Mouse (Mus musculus): ENCODE measurements around the gene Nlrc5. TPM values are rescaled to one million over a fixed set of nuclear protein-coding genes. Genes with fewer than 3 reads are reported as not detected.

Nlrc5 gene
- polyA plus RNA-seq, 1 experiment = 0.82 TPM

- no peaks in the 10 kb centered on the region for H3K36me3 ChIP-seq (ENCODE audit: control insufficient read depth, insufficient read depth, low read length, poor library complexity, severe bottlenecking)
- no peak overlapping the region for H3K4me3 ChIP-seq (ENCODE audit: low read depth, low read length)
- no peaks in the 10 kb centered on the region for H3K27me3 ChIP-seq (ENCODE audit: control insufficient read depth, insufficient read depth, low read length, poor library complexity, severe bottlenecking)
- H3K9ac ChIP-seq (ENCODE audit: low read depth, poor library complexity, severe bottlenecking) = no peak overlapping the region
- H3K27ac ChIP-seq (ENCODE audit: insufficient read depth, low read length) = no peak overlapping the region
- no peaks in the 10 kb centered on the region for H3K9me3 ChIP-seq (replicated peaks; ENCODE audit: control insufficient read depth, insufficient read depth, low read length, poor library complexity, severe bottlenecking)
- no peaks in the 10 kb centered on the region for H3K4me1 ChIP-seq (ENCODE audit: control insufficient read depth, insufficient read depth, low read length)
- TF ChIP-seq POLR2A (IDR thresholded peaks at IDR 0.05; ENCODE audit: insufficient read depth, low read length) = no peak
- no peak for TF ChIP-seq CTCF (IDR thresholded peaks at IDR 0.05; ENCODE audit: low read depth, low read length)
- no peak for TF ChIP-seq EP300 (IDR thresholded peaks at IDR 0.05; ENCODE audit: insufficient read depth, low read depth, low read length)
Measured at GRCm38 (mm10) chr8:94412518-94412917, 21.6 kb upstream of the Nlrc5 start.

- Histone ChIP-seq H3K9me3 (replicated peaks; ENCODE audit: control insufficient read depth, insufficient read depth, low read length, poor library complexity, severe bottlenecking) (no peaks in the 10 kb centered on the region), H3K36me3 (ENCODE audit: control insufficient read depth, insufficient read depth, low read length, poor library complexity, severe bottlenecking) (no peaks in the 10 kb centered on the region), H3K4me3 (ENCODE audit: low read depth, low read length) (no peak overlapping the region), H3K4me1 (ENCODE audit: control insufficient read depth, insufficient read depth, low read length) (no peaks in the 10 kb centered on the region), H3K27me3 (ENCODE audit: control insufficient read depth, insufficient read depth, low read length, poor library complexity, severe bottlenecking) (no peaks in the 10 kb centered on the region), H3K9ac (ENCODE audit: low read depth, poor library complexity, severe bottlenecking) (no peak overlapping the region), H3K27ac (ENCODE audit: insufficient read depth, low read length) (no peak overlapping the region)
- no peak for TF ChIP-seq EP300 (IDR thresholded peaks at IDR 0.05; ENCODE audit: insufficient read depth, low read depth, low read length)
- no peak for TF ChIP-seq CTCF (IDR thresholded peaks at IDR 0.05; ENCODE audit: low read depth, low read length)
- no peak for TF ChIP-seq POLR2A (IDR thresholded peaks at IDR 0.05; ENCODE audit: insufficient read depth, low read length)
Measured at GRCm38 (mm10) chr8:94413509-94413908, 20.6 kb upstream of the Nlrc5 start.

GRCm38 (mm10) chr8:94415218-94415617 lies 18.9 kb upstream of the Nlrc5 start:
- TF ChIP-seq POLR2A (IDR thresholded peaks at IDR 0.05; ENCODE audit: insufficient read depth, low read length) (no peak), CTCF (IDR thresholded peaks at IDR 0.05; ENCODE audit: low read depth, low read length) (no peak), EP300 (IDR thresholded peaks at IDR 0.05; ENCODE audit: insufficient read depth, low read depth, low read length) (no peak)

GRCm38 (mm10) chr8:94418017-94418416 lies 16.1 kb upstream of the Nlrc5 start:
- no peaks in the 10 kb centered on the region for H3K9me3 ChIP-seq (replicated peaks; ENCODE audit: control insufficient read depth, insufficient read depth, low read length, poor library complexity, severe bottlenecking)

More at GRCm38 (mm10) chr8:94415218-94415617, 18.9 kb upstream of the Nlrc5 start:
- H3K36me3 ChIP-seq (ENCODE audit: control insufficient read depth, insufficient read depth, low read length, poor library complexity, severe bottlenecking) = no peaks in the 10 kb centered on the region
- H3K27me3 ChIP-seq (ENCODE audit: control insufficient read depth, insufficient read depth, low read length, poor library complexity, severe bottlenecking) = no peaks in the 10 kb centered on the region
- H3K9me3 ChIP-seq (replicated peaks; ENCODE audit: control insufficient read depth, insufficient read depth, low read length, poor library complexity, severe bottlenecking) = no peaks in the 10 kb centered on the region
- no peaks in the 10 kb centered on the region for H3K4me1 ChIP-seq (ENCODE audit: control insufficient read depth, insufficient read depth, low read length)
- H3K4me3 ChIP-seq (ENCODE audit: low read depth, low read length) = no peak overlapping the region
- no peak overlapping the region for H3K27ac ChIP-seq (ENCODE audit: insufficient read depth, low read length)
- no peak overlapping the region for H3K9ac ChIP-seq (ENCODE audit: low read depth, poor library complexity, severe bottlenecking)

GRCm38 (mm10) chr8:94422270-94422669 lies 11.9 kb upstream of the Nlrc5 start:
- no peak overlapping the region for H3K4me3 ChIP-seq (ENCODE audit: low read depth, low read length)
- TF ChIP-seq EP300 (IDR thresholded peaks at IDR 0.05; ENCODE audit: insufficient read depth, low read depth, low read length) = no peak
- no peak for TF ChIP-seq POLR2A (IDR thresholded peaks at IDR 0.05; ENCODE audit: insufficient read depth, low read length)
- no peak for TF ChIP-seq CTCF (IDR thresholded peaks at IDR 0.05; ENCODE audit: low read depth, low read length)
- H3K4me1 ChIP-seq (ENCODE audit: control insufficient read depth, insufficient read depth, low read length) = peaks cover 3% of the 10 kb centered on the region
- no peaks in the 10 kb centered on the region for H3K9me3 ChIP-seq (replicated peaks; ENCODE audit: control insufficient read depth, insufficient read depth, low read length, poor library complexity, severe bottlenecking)
- H3K27me3 ChIP-seq (ENCODE audit: control insufficient read depth, insufficient read depth, low read length, poor library complexity, severe bottlenecking) = no peaks in the 10 kb centered on the region; the same call in 1 of the 2 replicates
- H3K36me3 ChIP-seq (ENCODE audit: control insufficient read depth, insufficient read depth, low read length, poor library complexity, severe bottlenecking) = no peaks in the 10 kb centered on the region
- no peak overlapping the region for H3K27ac ChIP-seq (ENCODE audit: insufficient read depth, low read length)
- H3K9ac ChIP-seq (ENCODE audit: low read depth, poor library complexity, severe bottlenecking) = no peak overlapping the region

More at GRCm38 (mm10) chr8:94418017-94418416, 16.1 kb upstream of the Nlrc5 start:
- Histone ChIP-seq H3K27me3 (ENCODE audit: control insufficient read depth, insufficient read depth, low read length, poor library complexity, severe bottlenecking) (no peaks in the 10 kb centered on the region), H3K4me1 (ENCODE audit: control insufficient read depth, insufficient read depth, low read length) (peaks cover 3% of the 10 kb centered on the region), H3K9ac (ENCODE audit: low read depth, poor library complexity, severe bottlenecking) (no peak overlapping the region), H3K4me3 (ENCODE audit: low read depth, low read length) (no peak overlapping the region), H3K27ac (ENCODE audit: insufficient read depth, low read length) (no peak overlapping the region), H3K36me3 (ENCODE audit: control insufficient read depth, insufficient read depth, low read length, poor library complexity, severe bottlenecking) (no peaks in the 10 kb centered on the region)
- no peak for TF ChIP-seq EP300 (IDR thresholded peaks at IDR 0.05; ENCODE audit: insufficient read depth, low read depth, low read length)
- TF ChIP-seq POLR2A (IDR thresholded peaks at IDR 0.05; ENCODE audit: insufficient read depth, low read length) = no peak
- no peak for TF ChIP-seq CTCF (IDR thresholded peaks at IDR 0.05; ENCODE audit: low read depth, low read length)

GRCm38 (mm10) chr8:94427953-94428352 lies 6.2 kb upstream of the Nlrc5 start:
- TF ChIP-seq CTCF (IDR thresholded peaks at IDR 0.05; ENCODE audit: low read depth, low read length) (no peak), POLR2A (IDR thresholded peaks at IDR 0.05; ENCODE audit: insufficient read depth, low read length) (no peak), EP300 (IDR thresholded peaks at IDR 0.05; ENCODE audit: insufficient read depth, low read depth, low read length) (no peak)
- Histone ChIP-seq H3K27me3 (ENCODE audit: control insufficient read depth, insufficient read depth, low read length, poor library complexity, severe bottlenecking) (no peaks in the 10 kb centered on the region; the same call in 1 of the 2 replicates), H3K36me3 (ENCODE audit: control insufficient read depth, insufficient read depth, low read length, poor library complexity, severe bottlenecking) (no peaks in the 10 kb centered on the region), H3K4me3 (ENCODE audit: low read depth, low read length) (no peak overlapping the region), H3K9me3 (replicated peaks; ENCODE audit: control insufficient read depth, insufficient read depth, low read length, poor library complexity, severe bottlenecking) (no peaks in the 10 kb centered on the region), H3K9ac (ENCODE audit: low read depth, poor library complexity, severe bottlenecking) (no peak overlapping the region), H3K4me1 (ENCODE audit: control insufficient read depth, insufficient read depth, low read length) (no peaks in the 10 kb centered on the region), H3K27ac (ENCODE audit: insufficient read depth, low read length) (no peak overlapping the region)
